Mouse (Mus musculus) heart, postnatal 0 days (tissue): ENCODE results near the gene Mafb. TPM values are rescaled to one million over a fixed set of nuclear protein-coding genes. Genes with fewer than 3 reads are reported as not detected.

ENCODE experiments used
- ATAC-seq: fragments of 200-750 bp; cut with Nextera tagmentation; 2 replicates; pipeline ENCODE4 v1.8.0; 2017; ENCODE audit warnings: low read depth, moderate number of reproducible peaks, moderate library complexity; ENCODE audit not compliant: insufficient read depth
- DNase-seq: peaks from one replicate; pipeline ENCODE4 v3.0.0-alpha.2; 2016; ENCODE audit warnings: low spot score
- H3K27ac ChIP-seq: fragments of 300-500 bp; sonication (generic); 2 replicates; pipeline ENCODE4 v1.5.1; 2014; ENCODE audit warnings: low read depth, mild to moderate bottlenecking
- H3K27me3 ChIP-seq: fragments of 300-500 bp; sonication (generic); 2 replicates; pipeline ENCODE4 v1.6.1; 2014; ENCODE audit warnings: low read length, mixed read lengths; ENCODE audit not compliant: control insufficient read depth, insufficient read depth
- H3K36me3 ChIP-seq: fragments of 300-500 bp; sonication (generic); replicated peaks from 2 replicates; pipeline ENCODE4 v1.6.1; 2014; ENCODE audit warnings: low read length, mixed read lengths; ENCODE audit not compliant: control insufficient read depth, insufficient read depth
- H3K4me1 ChIP-seq: fragments of 300-500 bp; sonication (generic); 2 replicates; pipeline ENCODE4 v1.6.1; 2014; ENCODE audit warnings: antibody characterized with exemption; ENCODE audit not compliant: control insufficient read depth, insufficient read depth
- H3K4me2 ChIP-seq: fragments of 300-500 bp; sonication (generic); 2 replicates; pipeline ENCODE4 v1.6.1; 2014; ENCODE audit warnings: low read depth, mild to moderate bottlenecking, low read length, moderate library complexity
- H3K4me3 ChIP-seq: fragments of 300-500 bp; sonication (generic); 2 replicates; pipeline ENCODE4 v1.5.1; 2014; ENCODE audit warnings: low read depth, low read length
- H3K9ac ChIP-seq: fragments of 300-500 bp; sonication (generic); replicated peaks from 2 replicates; pipeline ENCODE4 v1.6.1; 2014; ENCODE audit warnings: low read depth, low read length, mixed read lengths
- H3K9me3 ChIP-seq: fragments of 300-500 bp; sonication (generic); replicated peaks from 2 replicates; pipeline ENCODE4 v1.6.1; 2016; ENCODE audit warnings: low read length; ENCODE audit not compliant: control insufficient read depth
- CTCF ChIP-seq: IDR thresholded peaks from 2 replicates; pipeline ENCODE4 v1.5.1; 2016; ENCODE audit warnings: antibody characterized with exemption, control low read depth, low read depth
- EP300 ChIP-seq: IDR thresholded peaks from 2 replicates; pipeline ENCODE4 v1.6.1; 2016; ENCODE audit warnings: antibody characterized with exemption, low read depth
- WGBS: fragments of 180-500 bp; shearing (Covaris S2); extraction: QIAGEN DNeasy Blood & Tissue Kit; methylation state at CpG from one replicate; pipeline ENCODE4 v1.1.7; 2014; 5-methylcytosine and 5-hydroxymethylcytosine counted together
- polyA plus RNA-seq: library from polyadenylated mRNA; unstranded; fragments of >200 nt; fragmentation: Nextera tagmentation; extraction: Ambion mirVana; gene quantifications from 2 replicates; pipeline ENCODE4 v1.2.1, GENCODE M21; 2015
- total RNA-seq: library from RNA; depleted of rRNA; stranded (reverse); fragments of >200 nt; gene quantifications from 2 replicates; pipeline ENCODE4 v1.2.3, GENCODE M21; 2014; ENCODE audit warnings: low replicate concordance; rRNA removed

The Mafb gene
- total RNA-seq (3.8 and 4.8 TPM in 2 replicates), polyA plus RNA-seq (4.5 and 5.5 TPM in 2 replicates)

GRCm38 (mm10) chr2:160366980-160367338 lies at the start of gene Mafb:
Gene Mafb (minus strand): TSS chr2:160367065.
- Histone ChIP-seq H3K4me1 (peaks cover 16% of the 10 kb centered on the region; the same call in 1 of the 2 replicates), H3K4me2 (peak within 1 kb of the TSS; percentile 88)
- TF ChIP-seq EP300 (peak; percentile 76; the same call in 1 of the 2 replicates), CTCF (no peak)

DNA sequence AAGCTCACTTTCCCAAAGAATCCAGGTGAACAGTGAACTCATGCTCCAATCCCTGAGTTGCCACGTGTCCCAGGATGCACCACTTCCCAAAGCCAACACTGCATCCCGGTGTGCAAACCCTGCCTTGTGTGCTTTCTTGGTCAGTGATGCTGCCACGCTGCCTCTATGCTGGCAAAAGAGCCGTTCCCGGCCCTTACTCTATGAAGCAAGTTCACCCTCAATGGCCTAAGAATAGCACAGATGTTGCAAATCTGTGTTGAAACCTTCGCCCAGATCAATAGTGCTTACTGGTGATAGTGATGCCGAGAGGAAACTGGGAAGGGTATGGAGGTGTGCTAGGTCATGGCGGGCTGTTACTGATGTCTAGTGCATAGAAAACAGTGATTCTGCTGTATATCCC lies 48.3 kb upstream of the Mafb start:
- WGBS: 78% methylated on average over 8 of the region's 8 CpGs
- DNase-seq (no peak), ATAC-seq (no peak)
- Histone ChIP-seq H3K4me2 (no peak overlapping the region), H3K9me3 (no peaks in the 10 kb centered on the region), H3K27me3 (no peaks in the 10 kb centered on the region), H3K36me3 (no peaks in the 10 kb centered on the region), H3K9ac (no peak overlapping the region), H3K27ac (no peak overlapping the region), H3K4me3 (no peak overlapping the region), H3K4me1 (no peaks in the 10 kb centered on the region)
- no peak for TF ChIP-seq EP300
- TF ChIP-seq CTCF: no peak

More at GRCm38 (mm10) chr2:160366980-160367338, at the start of gene Mafb:
- under 1% methylated on average over 34 of the region's 37 CpGs for WGBS
- H3K9ac ChIP-seq: peak within 1 kb of the TSS; percentile 54
- no peaks in the 10 kb centered on the region for H3K9me3 ChIP-seq
- ATAC-seq (peak; percentile 91), DNase-seq (peak; percentile 93)
- H3K4me3 ChIP-seq: peak within 1 kb of the TSS; percentile 53
- peaks cover 57% of the 10 kb centered on the region for H3K27me3 ChIP-seq
- no peaks in the 10 kb centered on the region for H3K36me3 ChIP-seq
- peak within 1 kb of the TSS; percentile 81 for H3K27ac ChIP-seq

GRCm38 (mm10) chr2:160414736-160415135 lies 47.9 kb upstream of the Mafb start:
- H3K4me1 ChIP-seq: no peaks in the 10 kb centered on the region
- H3K9me3 ChIP-seq: no peaks in the 10 kb centered on the region
- no peaks in the 10 kb centered on the region for H3K27me3 ChIP-seq
- DNase-seq: no peak
- no peak overlapping the region for H3K9ac ChIP-seq
- H3K36me3 ChIP-seq: no peaks in the 10 kb centered on the region
- no peak overlapping the region for H3K4me3 ChIP-seq
- H3K27ac ChIP-seq: no peak overlapping the region
- ATAC-seq: no peak
- TF ChIP-seq EP300 (no peak), CTCF (no peak)
- no peak overlapping the region for H3K4me2 ChIP-seq
- 82% methylated on average over 11 of the region's 11 CpGs for WGBS

DNA sequence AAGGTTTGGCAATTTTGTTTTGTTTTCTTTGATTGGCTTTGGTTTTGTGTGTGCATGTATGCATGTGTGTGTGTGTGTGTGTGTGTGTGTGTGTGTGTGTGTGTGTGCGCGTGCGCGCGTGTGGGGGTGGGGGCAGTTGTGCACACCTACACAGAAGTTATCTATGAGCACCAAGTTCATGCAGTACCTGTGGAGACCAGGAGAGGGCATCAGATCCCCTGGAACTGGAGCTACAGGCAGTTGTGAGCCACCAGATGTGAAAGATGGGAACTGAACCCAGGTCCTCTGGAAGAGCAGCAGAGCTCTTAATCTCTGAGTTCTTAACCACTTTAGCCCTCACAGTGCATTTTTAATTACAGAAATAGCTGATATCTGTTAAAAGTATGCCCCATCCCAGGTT lies 47.1 kb upstream of the Mafb start:
- no peaks in the 10 kb centered on the region for H3K4me1 ChIP-seq
- TF ChIP-seq EP300 (no peak), CTCF (peak; percentile 22)
- H3K4me2 ChIP-seq: no peak overlapping the region
- no peaks in the 10 kb centered on the region for H3K36me3 ChIP-seq
- WGBS: 93% methylated on average over 5 of the region's 5 CpGs
- ATAC-seq (no peak), DNase-seq (no peak)
- no peak overlapping the region for H3K4me3 ChIP-seq
- H3K27me3 ChIP-seq: no peaks in the 10 kb centered on the region
- no peaks in the 10 kb centered on the region for H3K9me3 ChIP-seq
- H3K27ac ChIP-seq: no peak overlapping the region
- no peak overlapping the region for H3K9ac ChIP-seq

DNA sequence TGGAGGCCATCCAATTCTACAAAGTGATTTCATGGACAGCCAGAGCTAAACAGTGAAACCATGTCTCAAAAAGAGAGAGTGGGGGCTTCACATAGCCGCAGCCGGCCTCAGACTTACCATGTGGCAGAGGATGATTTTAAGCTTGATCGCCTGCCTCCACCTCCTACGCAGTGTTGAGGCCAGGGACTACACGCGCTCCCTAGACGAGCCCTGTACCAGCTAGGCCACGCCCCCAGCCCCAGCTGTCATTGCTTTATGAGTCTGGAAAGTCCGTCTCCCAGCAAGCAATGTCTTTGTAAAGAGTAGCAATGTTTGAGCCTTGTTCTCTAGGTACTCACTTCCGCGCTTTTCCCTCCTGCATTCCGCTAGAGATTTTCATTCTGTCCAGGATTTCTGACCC lies 46.2 kb upstream of the Mafb start:
- Histone ChIP-seq H3K4me3 (no peak overlapping the region), H3K9ac (no peak overlapping the region), H3K4me2 (no peak overlapping the region), H3K9me3 (no peaks in the 10 kb centered on the region), H3K4me1 (no peaks in the 10 kb centered on the region), H3K27ac (no peak overlapping the region), H3K27me3 (no peaks in the 10 kb centered on the region), H3K36me3 (no peaks in the 10 kb centered on the region)
- DNase-seq (no peak), ATAC-seq (no peak)
- 59% methylated on average over 12 of the region's 12 CpGs for WGBS
- TF ChIP-seq CTCF (no peak), EP300 (no peak)

DNA sequence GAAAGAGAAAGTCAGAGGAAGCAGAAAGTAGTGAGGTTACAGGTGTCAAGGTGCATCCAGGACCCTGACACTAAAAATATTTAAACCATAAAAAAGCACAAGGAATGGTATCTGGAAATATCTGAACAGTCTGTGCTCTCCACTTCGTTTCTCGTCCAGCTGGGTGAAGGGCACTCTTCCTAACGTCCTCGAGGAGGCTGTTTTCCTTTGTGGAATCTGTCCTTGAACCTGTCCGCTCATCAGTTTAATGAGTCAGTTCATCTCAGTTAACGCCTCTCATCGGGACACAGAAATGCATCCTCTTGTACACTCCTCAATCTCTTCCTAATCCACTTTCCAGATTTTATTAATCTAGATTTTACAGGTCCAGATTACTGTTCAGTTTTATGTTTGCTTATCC lies 44.6 kb upstream of the Mafb start:
- 55% methylated on average over 7 of the region's 7 CpGs for WGBS
- no peaks in the 10 kb centered on the region for H3K36me3 ChIP-seq
- H3K4me3 ChIP-seq: no peak overlapping the region
- DNase-seq (no peak), ATAC-seq (no peak)
- H3K4me2 ChIP-seq: no peak overlapping the region
- no peak overlapping the region for H3K9ac ChIP-seq
- TF ChIP-seq EP300 (no peak), CTCF (no peak)
- no peaks in the 10 kb centered on the region for H3K4me1 ChIP-seq
- H3K27ac ChIP-seq: no peak overlapping the region
- H3K9me3 ChIP-seq: no peaks in the 10 kb centered on the region
- no peaks in the 10 kb centered on the region for H3K27me3 ChIP-seq
